Mouse (Mus musculus) layer of hippocampus, adult 2 months (tissue): ENCODE results near the gene Ints7. TPM values are rescaled to one million over a fixed set of nuclear protein-coding genes. Genes with fewer than 3 reads are reported as not detected.

Experiments used
- DNase-seq, 2 experiments: peaks; one replicate each; pipeline ENCODE4 v3.0.0; 2022; ENCODE audit warnings: low spot score in 2 of 2
- H3K27ac ChIP-seq: fragments of 200-600 bp; 2 replicates; pipeline ENCODE4 v1.8.1; 2022
- H3K4me3 ChIP-seq: fragments of 200-600 bp; 2 replicates; pipeline ENCODE4 v1.8.1; 2022; ENCODE audit warnings: mild to moderate bottlenecking
- CTCF ChIP-seq: fragments of 200-600 bp; conservative IDR thresholded peaks from 2 replicates; pipeline ENCODE4 v1.8.1; 2022; ENCODE audit warnings: antibody characterized with exemption, mild to moderate bottlenecking, moderate library complexity
- total RNA-seq, 2 experiments: library from RNA; stranded (reverse); gene quantifications; 2 replicates each; pipeline ENCODE4 v1.2.3; 2021

Gene Ints7
- total RNA-seq, 2 experiments from 2014 or later: 23.2 to 25.8 TPM

DNA sequence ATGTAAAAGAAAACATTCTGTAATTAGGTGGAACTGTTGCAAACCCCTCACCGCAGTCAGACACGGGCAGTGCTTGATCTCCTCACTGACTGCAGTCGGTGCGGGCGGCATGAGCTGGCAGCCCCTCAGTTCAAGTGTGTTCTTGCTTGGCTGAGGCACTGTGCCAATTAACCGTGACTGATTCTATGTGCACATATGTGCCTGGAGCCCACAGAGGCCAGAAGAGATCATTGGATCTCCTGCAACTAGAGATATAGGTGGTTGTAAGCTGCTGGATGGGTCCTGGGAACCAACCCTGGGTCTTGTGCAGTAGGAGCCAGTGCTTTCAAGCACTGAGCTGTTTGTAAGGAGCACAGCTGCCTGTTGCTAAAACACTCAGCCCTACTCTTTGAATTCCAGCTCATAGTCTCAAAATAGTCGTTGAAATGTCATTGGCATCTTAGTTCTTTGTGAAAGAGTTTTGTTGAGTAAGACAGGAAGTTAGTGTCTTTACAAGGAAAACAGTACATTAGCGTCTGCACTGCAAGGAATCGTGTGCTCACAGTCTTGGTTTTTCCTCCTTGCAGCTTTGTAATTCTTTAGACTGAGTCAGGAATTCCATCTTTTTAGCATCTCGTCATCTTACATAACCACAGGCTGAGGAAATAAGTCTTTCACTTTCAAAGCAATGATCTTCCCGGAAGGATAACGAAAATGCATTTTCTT, 16.7 kb downstream of the Ints7 start:
- Histone ChIP-seq H3K4me3 (no peak overlapping the region), H3K27ac (peak overlapping the region; percentile 75)
- peak in 1 of 2 experiments; percentile 17 for DNase-seq
- no peak for TF ChIP-seq CTCF

DNA sequence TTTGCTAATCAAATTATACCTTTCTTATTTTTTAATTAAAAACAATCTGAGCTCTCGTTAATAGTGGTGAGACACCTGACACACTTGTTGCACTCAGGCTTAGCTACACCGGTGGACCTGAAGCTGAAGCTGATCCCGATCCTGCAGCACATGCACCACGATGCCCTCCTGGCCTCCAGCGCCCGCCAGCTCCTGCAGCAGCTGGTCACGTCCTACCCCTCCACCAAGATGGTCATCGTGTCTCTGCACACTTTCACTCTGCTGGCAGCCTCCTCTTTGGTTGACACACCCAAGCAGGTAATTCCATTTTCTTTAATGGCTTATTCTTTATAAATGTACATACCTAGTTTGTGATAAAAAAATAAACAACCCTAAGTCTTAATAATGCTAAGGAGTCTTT, 20.6 kb downstream of the Ints7 start:
- TF ChIP-seq CTCF: no peak
- Histone ChIP-seq H3K4me3 (no peak overlapping the region), H3K27ac (no peak overlapping the region)
- no peak for DNase-seq

- no peak overlapping the region for H3K27ac ChIP-seq
- no peak overlapping the region for H3K4me3 ChIP-seq
- no peak for TF ChIP-seq CTCF
- no peak for DNase-seq
Observed at GRCm38 (mm10) chr1:191599210-191599609, 23.8 kb downstream of the Ints7 start.

- Histone ChIP-seq H3K27ac (no peak overlapping the region), H3K4me3 (no peak overlapping the region)
- TF ChIP-seq CTCF: no peak
- peak in 1 of 2 experiments; percentile 34 for DNase-seq
Observed at GRCm38 (mm10) chr1:191604690-191605089, 29.3 kb downstream of the Ints7 start.

- no peak for TF ChIP-seq CTCF
- Histone ChIP-seq H3K27ac (no peak overlapping the region), H3K4me3 (no peak overlapping the region)
- DNase-seq: no peak
Observed at GRCm38 (mm10) chr1:191609051-191609450, 33.6 kb downstream of the Ints7 start.

DNA sequence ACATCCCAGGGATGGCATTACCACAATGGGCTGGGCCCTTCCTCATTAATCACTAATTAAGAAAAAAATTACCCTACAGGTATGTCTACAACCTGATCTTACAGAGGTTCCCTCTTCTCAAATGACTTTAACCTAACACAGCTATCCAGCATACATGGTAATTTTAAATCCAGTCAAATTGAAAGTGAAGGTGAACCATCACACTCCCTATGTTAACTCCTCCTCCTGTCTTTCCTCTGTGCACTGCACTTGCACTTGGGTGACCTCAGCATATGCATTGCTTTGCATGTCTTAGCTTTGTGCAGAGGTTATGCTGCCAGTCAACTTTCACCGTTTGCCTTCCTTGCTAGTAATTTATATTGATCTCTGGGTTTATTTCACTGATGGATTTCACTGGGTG, 34.1 kb downstream of the Ints7 start:
- no peak overlapping the region for H3K27ac ChIP-seq
- no peak for TF ChIP-seq CTCF

GRCm38 (mm10) chr1:191610357-191610756, 34.9 kb downstream of the Ints7 start:
- Histone ChIP-seq H3K4me3 (no peak overlapping the region), H3K27ac (no peak overlapping the region)
- no peak for TF ChIP-seq CTCF
- DNase-seq: peak in 1 of 2 experiments; percentile 20

More for the DNA sequence above, 34.1 kb downstream of the Ints7 start:
- H3K4me3 ChIP-seq: no peak overlapping the region
- no peak for DNase-seq

DNA sequence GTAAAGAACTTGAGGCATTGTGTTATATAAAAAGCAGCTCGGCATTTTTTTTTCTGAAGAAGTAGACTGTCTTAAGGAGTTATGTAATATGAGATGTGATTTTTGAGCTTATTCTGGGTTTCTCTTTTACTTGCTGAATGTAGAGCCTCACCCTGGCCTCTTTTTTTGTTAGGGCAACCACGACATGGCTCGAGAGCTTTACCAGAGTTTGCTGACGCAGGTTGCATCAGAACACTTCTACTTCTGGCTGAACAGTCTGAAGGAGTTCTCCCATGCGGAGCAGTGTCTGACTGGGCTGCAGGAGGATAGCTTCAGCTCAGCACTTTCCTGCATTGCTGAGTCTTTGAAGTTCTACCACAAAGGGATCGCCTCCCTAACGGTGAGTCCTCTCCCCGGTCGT, 36.2 kb downstream of the Ints7 start:
- Histone ChIP-seq H3K4me3 (no peak overlapping the region), H3K27ac (peak overlapping the region; percentile 33; the same call in 1 of the 2 replicates)
- no peak for TF ChIP-seq CTCF
- DNase-seq: no peak

DNA sequence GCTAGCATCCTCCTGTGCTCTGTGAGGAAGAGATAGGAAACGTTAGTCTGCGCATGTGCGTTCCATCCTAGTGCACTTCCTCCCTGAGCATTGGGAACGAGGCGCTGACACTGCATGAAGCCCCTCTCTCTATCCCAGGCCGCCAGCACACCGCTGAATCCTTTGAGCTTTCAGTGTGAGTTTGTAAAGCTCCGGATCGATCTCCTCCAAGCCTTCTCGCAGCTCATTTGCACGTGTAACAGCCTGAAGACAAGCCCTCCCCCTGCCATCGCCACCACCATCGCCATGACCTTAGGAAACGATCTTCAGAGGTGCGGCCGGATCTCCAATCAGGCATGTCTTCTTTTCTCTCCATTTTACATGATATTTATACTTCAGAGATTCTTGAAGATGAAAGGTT, 37.4 kb downstream of the Ints7 start:
- no peak overlapping the region for H3K4me3 ChIP-seq
- DNase-seq: no peak
- TF ChIP-seq CTCF: no peak
- H3K27ac ChIP-seq: no peak overlapping the region

GRCm38 (mm10) chr1:191616245-191616644, 40.8 kb downstream of the Ints7 start:
- no peak for DNase-seq
- TF ChIP-seq CTCF: no peak
- Histone ChIP-seq H3K4me3 (no peak overlapping the region), H3K27ac (no peak overlapping the region)

- Histone ChIP-seq H3K27ac (no peak overlapping the region), H3K4me3 (no peak overlapping the region)
- DNase-seq: no peak
- no peak for TF ChIP-seq CTCF
Observed at GRCm38 (mm10) chr1:191617589-191617988, 42.2 kb downstream of the Ints7 start.

DNA sequence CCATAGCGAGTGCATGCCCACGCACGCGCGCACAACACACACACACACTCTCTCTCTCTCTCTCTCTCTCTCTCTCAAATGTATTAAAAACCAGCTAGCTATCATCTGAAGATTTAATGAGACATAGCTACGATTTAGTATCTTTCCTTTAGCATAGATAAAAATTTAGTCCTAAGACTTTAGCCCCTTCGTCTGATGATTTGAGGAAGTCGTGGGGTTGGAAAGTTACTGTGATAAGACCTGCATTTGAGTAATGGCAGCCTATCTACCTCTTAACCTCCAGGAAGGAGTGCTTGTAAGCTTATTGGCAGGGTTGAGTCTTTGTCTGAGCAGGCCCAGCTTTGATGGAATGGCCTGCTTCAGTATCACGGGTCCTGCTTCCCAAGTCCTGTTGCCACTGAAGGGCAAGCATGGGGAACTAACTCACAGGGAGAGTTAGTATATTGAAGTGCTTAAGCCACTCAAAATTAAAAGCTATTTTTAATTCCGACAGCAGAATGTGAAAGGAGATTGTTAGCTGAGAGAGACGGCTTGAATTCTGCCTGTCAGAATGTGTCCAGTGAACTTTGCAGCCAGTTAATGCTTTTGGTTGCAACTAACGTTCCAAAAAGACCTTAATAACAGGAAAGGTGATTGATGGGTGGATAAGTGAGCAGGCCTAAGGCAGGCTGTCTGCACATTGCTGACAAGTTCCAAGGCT, 42.8 kb downstream of the Ints7 start:
- Histone ChIP-seq H3K27ac (no peak overlapping the region), H3K4me3 (no peak overlapping the region)
- TF ChIP-seq CTCF: no peak
- no peak for DNase-seq

- Histone ChIP-seq H3K4me3 (no peak overlapping the region), H3K27ac (no peak overlapping the region)
- TF ChIP-seq CTCF: no peak
- no peak for DNase-seq
Observed at GRCm38 (mm10) chr1:191621096-191621495, 45.7 kb downstream of the Ints7 start.

DNA sequence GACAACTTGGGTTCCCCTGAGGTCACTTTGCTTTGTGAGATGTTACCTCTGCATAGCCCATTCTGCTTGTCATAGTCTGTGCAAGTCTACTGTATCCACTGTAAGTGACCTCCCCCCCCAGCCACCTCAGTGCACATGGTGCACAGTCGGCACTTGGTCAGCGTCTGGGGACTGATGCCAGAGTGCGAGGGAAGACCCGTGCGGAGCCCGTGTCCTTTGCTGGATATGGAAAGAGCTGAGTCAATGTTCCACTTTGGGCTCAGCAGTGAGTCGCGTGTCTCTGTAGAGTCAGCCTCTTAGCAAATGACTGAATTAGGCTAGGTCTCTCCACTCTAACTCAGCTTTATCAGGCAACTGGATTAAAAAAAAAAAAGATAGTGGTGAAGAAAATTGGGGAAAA, 47.4 kb downstream of the Ints7 start:
- Histone ChIP-seq H3K27ac (no peak overlapping the region), H3K4me3 (no peak overlapping the region)
- DNase-seq: no peak
- no peak for TF ChIP-seq CTCF
